Mouse (Mus musculus): Measurements from ENCODE around the gene BC037034.
A peak's percentile ranks its signal among the peaks of the same experiment; 100 is the strongest.

DNA sequence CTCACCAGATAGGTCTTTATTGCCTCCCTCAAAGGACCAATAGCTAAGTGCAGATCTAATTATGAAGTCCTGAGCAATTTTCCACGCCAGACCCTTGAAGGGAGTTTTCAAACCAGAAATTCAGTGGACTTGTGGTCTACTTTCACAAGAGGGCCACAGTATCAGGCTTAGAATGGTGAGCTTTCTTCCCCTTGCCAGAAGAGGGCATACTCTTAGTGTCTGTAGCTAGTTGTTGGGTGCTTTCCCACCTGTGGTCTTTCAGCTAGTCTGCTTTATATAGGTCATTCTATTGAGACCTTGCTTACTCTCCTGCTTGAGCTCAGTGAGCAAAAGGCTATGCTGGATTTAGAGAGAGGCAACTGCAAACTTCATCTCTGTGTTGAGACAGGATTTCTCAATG is 19.7 kb upstream of the BC037034 start:
- no peak for TF ChIP-seq POLR2A (IDR thresholded peaks at IDR 0.05; ENCODE audit: borderline replicate concordance, extremely low read depth, insufficient read depth, insufficient read length, poor library complexity, severe bottlenecking)
- TF ChIP-seq CTCF (IDR thresholded peaks at IDR 0.05; ENCODE audit: borderline replicate concordance, extremely low read depth, insufficient read depth, insufficient read length): peak; percentile 2; the same call in 1 of the 2 replicates
